21 mouse cellular contexts compared by ENCODE assay signal in genomic region chr12:54314153-54314552, GRCm38 (mm10).
DNase-seq lines count a peak whose midpoint lies in the region; ATAC-seq and TF ChIP-seq lines count a peak whose summit lies in the region.
"Had no signal": no experiment of that assay in that cellular context is flagged by ENCODE, and none has a peak within 500 bp of the region (broad histone marks: within the 10 kb centered on the region; RNA-seq: fewer than 3 reads in every experiment).

No protein-coding gene starts in this region.

- no peak for TF ChIP-seq EP300 in MEL (IDR thresholded peaks at IDR 0.05; ENCODE audit: low read depth in 1 of 2, low read length in 2 of 2)

- H3K27ac ChIP-seq in limb, embryonic 11.5 days (replicated peaks; ENCODE audit: low read depth, low read length), result no peak overlapping the region
- H3K27ac ChIP-seq in limb, embryonic 10.5 days, result no peak overlapping the region
- no peak overlapping the region; the same call in 1 of the 2 replicates for H3K27ac ChIP-seq in MEL (ENCODE audit: control insufficient read depth, low read depth, low read length)
- peak overlapping the region; percentile 50 for H3K27ac ChIP-seq in small intestine, adult 2 months (ENCODE audit: insufficient read depth, low read depth, low read length)
- no peak overlapping the region for H3K27ac ChIP-seq in hindbrain, embryonic 11.5 days (ENCODE audit: low read depth, low read length)
- H3K27ac ChIP-seq: forebrain, embryonic 15.5 days; liver, embryonic 15.5 days; lung, embryonic 15.5 days; neural tube, embryonic 12.5 days had no signal

- no peaks in the 10 kb centered on the region for H3K36me3 ChIP-seq in limb, embryonic 11.5 days (ENCODE audit: control insufficient read depth, insufficient read depth, low read length)
- H3K36me3 ChIP-seq in limb, embryonic 10.5 days, result no peaks in the 10 kb centered on the region
- H3K36me3 ChIP-seq in E14TG2a.4 (ENCODE audit: insufficient read depth, low read length), result no peaks in the 10 kb centered on the region
- H3K36me3 ChIP-seq in MEL (ENCODE audit: control insufficient read depth in 1 of 2, insufficient read depth in 2 of 2, low read length in 2 of 2), result peaks cover 0 to 2% of the 10 kb centered on the region in 2 experiments; a peak in 2 of 4 replicates
- H3K36me3 ChIP-seq in small intestine, adult 2 months (ENCODE audit: control insufficient read depth, insufficient read depth, low read length), result no peaks in the 10 kb centered on the region
- no peaks in the 10 kb centered on the region for H3K36me3 ChIP-seq in hindbrain, embryonic 11.5 days (ENCODE audit: control insufficient read depth, insufficient read depth, low read length)
- H3K36me3 ChIP-seq: forebrain, embryonic 15.5 days; liver, embryonic 15.5 days; lung, embryonic 15.5 days; neural tube, embryonic 12.5 days had no signal

- H3K4me3 ChIP-seq in limb, embryonic 11.5 days (ENCODE audit: low read depth, low read length), result no peak overlapping the region
- H3K4me3 ChIP-seq in limb, embryonic 10.5 days, result no peak overlapping the region
- peak overlapping the region; percentile 35; the same call in 1 of the 2 replicates for H3K4me3 ChIP-seq in E14TG2a.4 (replicated peaks; ENCODE audit: low read length)
- H3K4me3 ChIP-seq in MEL (ENCODE audit: control insufficient read depth in 1 of 2, insufficient read depth in 1 of 2, low read depth in 2 of 2, low read length in 2 of 2), result peak overlapping the region; percentile 28 to 88; a peak in 3 of 4 replicates
- no peak overlapping the region for H3K4me3 ChIP-seq in small intestine, adult 2 months (ENCODE audit: low read depth, low read length)
- no peak overlapping the region for H3K4me3 ChIP-seq in hindbrain, embryonic 11.5 days (ENCODE audit: low read depth, low read length)

- peak; percentile 14 for DNase-seq in limb, embryonic 11.5 days (ENCODE audit: low spot score)
- DNase-seq in limb, embryonic 10.5 days (ENCODE audit: low spot score), result no peak
- no peak for DNase-seq in MEL (ENCODE audit: low read depth, low spot score)
- DNase-seq in lung, postnatal 14 days, result no peak
- no peak for DNase-seq in hindbrain, embryonic 11.5 days (ENCODE audit: low spot score)
- DNase-seq: adrenal gland, postnatal 36 days; cerebellum, adult 9-10 months; gastrocnemius, postnatal 25 days; heart, adult 2 months; heart, postnatal 4 days; kidney, adult 18-20 months; kidney, postnatal 4 days; liver; lung, postnatal 4 days had no signal

- WGBS in limb, embryonic 11.5 days, result 81% methylated on average over 2 of the region's 2 CpGs
- WGBS in limb, embryonic 10.5 days, result 83% methylated on average over 2 of the region's 2 CpGs
- WGBS in small intestine, adult 2 months, result 83% methylated on average over 2 of the region's 2 CpGs
- WGBS in hindbrain, embryonic 11.5 days, result 71% methylated on average over 2 of the region's 2 CpGs

- H3K79me2 ChIP-seq in MEL (ENCODE audit: control insufficient read depth, insufficient read depth, low read length, poor library complexity), result no peaks in the 10 kb centered on the region

- no peak overlapping the region for H3K4me2 ChIP-seq in limb, embryonic 11.5 days (ENCODE audit: low read depth, severe bottlenecking)
- H3K4me2 ChIP-seq in hindbrain, embryonic 11.5 days (replicated peaks; ENCODE audit: low read depth, low read length), result no peak overlapping the region

- H3K27me3 ChIP-seq in limb, embryonic 11.5 days (ENCODE audit: control insufficient read depth, insufficient read depth, low read length), result no peaks in the 10 kb centered on the region
- peaks cover 49% of the 10 kb centered on the region for H3K27me3 ChIP-seq in limb, embryonic 10.5 days (ENCODE audit: low read depth, poor library complexity, severe bottlenecking)
- no peaks in the 10 kb centered on the region for H3K27me3 ChIP-seq in E14TG2a.4 (ENCODE audit: insufficient read depth, low read length)
- H3K27me3 ChIP-seq in MEL (ENCODE audit: control insufficient read depth in 1 of 2, insufficient read depth in 2 of 2, low read length in 2 of 2), result no peaks in the 10 kb centered on the region
- no peaks in the 10 kb centered on the region for H3K27me3 ChIP-seq in small intestine, adult 2 months (ENCODE audit: control insufficient read depth, insufficient read depth, low read length)
- H3K27me3 ChIP-seq in hindbrain, embryonic 11.5 days (ENCODE audit: control insufficient read depth, insufficient read depth, low read length), result peaks cover 4% of the 10 kb centered on the region
- H3K27me3 ChIP-seq: forebrain, embryonic 15.5 days; liver, embryonic 15.5 days; Patski had no signal

- TF ChIP-seq POLR2A in MEL (IDR thresholded peaks at IDR 0.05; ENCODE audit: control insufficient read depth in 1 of 2, insufficient read depth in 1 of 2, low read depth in 1 of 2, low read length in 2 of 2, poor library complexity in 1 of 2), result no peak
- no peak for TF ChIP-seq POLR2A in small intestine, adult 2 months (IDR thresholded peaks at IDR 0.05; ENCODE audit: low read depth, low read length)

- TF ChIP-seq CTCF in E14TG2a.4 (conservative IDR thresholded peaks at IDR 0.05; ENCODE audit: low read length) (no peak), MEL (IDR thresholded peaks at IDR 0.05 in 2 of 3, conservative IDR thresholded peaks at IDR 0.05 in 1 of 3; ENCODE audit: control insufficient read depth in 1 of 3, insufficient read depth in 1 of 3, low read depth in 2 of 3, low read length in 3 of 3, poor library complexity in 1 of 3, severe bottlenecking in 1 of 3) (no peak)
- TF ChIP-seq CTCF in small intestine, adult 2 months (IDR thresholded peaks at IDR 0.05; ENCODE audit: extremely low read depth, insufficient read length, insufficient replicate concordance, low read depth, low read length), result no peak

- H3K9me3 ChIP-seq in limb, embryonic 11.5 days (ENCODE audit: control insufficient read depth, low read length), result no peaks in the 10 kb centered on the region
- H3K9me3 ChIP-seq in limb, embryonic 10.5 days (replicated peaks), result no peaks in the 10 kb centered on the region
- H3K9me3 ChIP-seq in E14TG2a.4 (ENCODE audit: low read length) (no peaks in the 10 kb centered on the region), MEL (replicated peaks; ENCODE audit: insufficient read depth, low read length) (no peaks in the 10 kb centered on the region)
- H3K9me3 ChIP-seq in hindbrain, embryonic 11.5 days (ENCODE audit: control insufficient read depth, low read length), result no peaks in the 10 kb centered on the region
- H3K9me3 ChIP-seq: forebrain, embryonic 15.5 days; liver, embryonic 15.5 days; lung, embryonic 15.5 days; neural tube, embryonic 12.5 days had no signal

- H3K9ac ChIP-seq in limb, embryonic 11.5 days (ENCODE audit: low read length), result no peak overlapping the region
- H3K9ac ChIP-seq in MEL (ENCODE audit: control insufficient read depth, low read depth, low read length, poor library complexity, severe bottlenecking), result no peak overlapping the region
- H3K9ac ChIP-seq in hindbrain, embryonic 11.5 days (ENCODE audit: low read depth, low read length), result no peak overlapping the region
- H3K9ac ChIP-seq: liver, embryonic 15.5 days; neural tube, embryonic 12.5 days had no signal

- no peak for TF ChIP-seq RAD21 in MEL (IDR thresholded peaks at IDR 0.05; ENCODE audit: low read depth, low read length)

- 0 out of 2 replicates have a peak, but pooled peaks cover 3% of the 10 kb centered on the region for H3K4me1 ChIP-seq in limb, embryonic 11.5 days (ENCODE audit: control insufficient read depth, insufficient read depth, low read length)
- peaks cover 23% of the 10 kb centered on the region for H3K4me1 ChIP-seq in limb, embryonic 10.5 days
- peaks cover 87% of the 10 kb centered on the region for H3K4me1 ChIP-seq in E14TG2a.4 (replicated peaks; ENCODE audit: low read depth, low read length)
- peaks cover 8 to 16% of the 10 kb centered on the region in 2 experiments for H3K4me1 ChIP-seq in MEL (ENCODE audit: control insufficient read depth in 1 of 2, insufficient read depth in 2 of 2, low read length in 2 of 2)
- peaks cover 25% of the 10 kb centered on the region for H3K4me1 ChIP-seq in small intestine, adult 2 months (ENCODE audit: control insufficient read depth, insufficient read depth, insufficient read length, low read length)
- peaks cover 7% of the 10 kb centered on the region; the same call in 1 of the 2 replicates for H3K4me1 ChIP-seq in hindbrain, embryonic 11.5 days (replicated peaks; ENCODE audit: control insufficient read depth, insufficient read depth, low read length)

- no peak for ATAC-seq in limb, embryonic 11.5 days (ENCODE audit: insufficient number of reproducible peaks, low FRiP score, low TSS enrichment, low read depth)
- ATAC-seq in hindbrain, embryonic 11.5 days (ENCODE audit: low FRiP score), result no peak

TF ChIP-seq in MEL, 35 proteins besides CTCF, POLR2A, EP300 and RAD21:
- TF ChIP-seq MYB (IDR thresholded peaks at IDR 0.05; ENCODE audit: low read depth, low read length) (no peak), CHD2 (IDR thresholded peaks at IDR 0.05; ENCODE audit: low read length) (no peak), MAZ (IDR thresholded peaks at IDR 0.05; ENCODE audit: low read depth, low read length) (no peak), MAX (IDR thresholded peaks at IDR 0.05; ENCODE audit: low read length) (no peak), SMC3 (IDR thresholded peaks at IDR 0.05; ENCODE audit: low read depth, low read length) (no peak), POLR2AphosphoS5 (IDR thresholded peaks at IDR 0.05; ENCODE audit: borderline replicate concordance, low read depth, low read length) (no peak), USF2 (IDR thresholded peaks at IDR 0.05; ENCODE audit: borderline replicate concordance in 1 of 2, insufficient read depth in 1 of 2, low read depth in 1 of 2, low read length in 2 of 2) (no peak), GATA1 (IDR thresholded peaks at IDR 0.05; ENCODE audit: low read depth, low read length) (no peak), MEF2A (IDR thresholded peaks at IDR 0.05; ENCODE audit: extremely low read depth, insufficient replicate concordance, low read depth, low read length, poor library complexity, severe bottlenecking) (no peak), TCF12 (IDR thresholded peaks at IDR 0.05; ENCODE audit: low read depth, low read length) (no peak), POLR2AphosphoS2 (IDR thresholded peaks at IDR 0.05; ENCODE audit: low read length) (no peak), ZC3H11A (IDR thresholded peaks at IDR 0.05; ENCODE audit: low read depth, low read length) (no peak), HCFC1 (IDR thresholded peaks at IDR 0.05; ENCODE audit: low read depth, low read length) (no peak), ZNF384 (IDR thresholded peaks at IDR 0.05; ENCODE audit: low read depth, low read length) (no peak), USF1 (IDR thresholded peaks at IDR 0.05; ENCODE audit: low read depth, low read length) (no peak), ZKSCAN1 (IDR thresholded peaks at IDR 0.05; ENCODE audit: low read depth, low read length) (no peak), ZMIZ1 (IDR thresholded peaks at IDR 0.05; ENCODE audit: low read depth, low read length) (no peak)

Comparison
In these comparisons a context has a peak if more than half of its experiments do, and no peak if none do; other contexts are left out.
1. H3K4me3 ChIP-seq: peak in E14TG2a.4 (single experiment) and MEL (2 of 2); none in limb, embryonic 11.5 days (single experiment), limb, embryonic 10.5 days (single experiment), small intestine, adult 2 months (single experiment) and hindbrain, embryonic 11.5 days (single experiment).